Mouse (Mus musculus) thymus, postnatal 14 days (tissue): Measurements from ENCODE around the gene Fdxacb1.

Experiments
- DNase-seq: peaks from one replicate; pipeline ENCODE4 v3.0.0; 2021

The Fdxacb1 gene

DNA sequence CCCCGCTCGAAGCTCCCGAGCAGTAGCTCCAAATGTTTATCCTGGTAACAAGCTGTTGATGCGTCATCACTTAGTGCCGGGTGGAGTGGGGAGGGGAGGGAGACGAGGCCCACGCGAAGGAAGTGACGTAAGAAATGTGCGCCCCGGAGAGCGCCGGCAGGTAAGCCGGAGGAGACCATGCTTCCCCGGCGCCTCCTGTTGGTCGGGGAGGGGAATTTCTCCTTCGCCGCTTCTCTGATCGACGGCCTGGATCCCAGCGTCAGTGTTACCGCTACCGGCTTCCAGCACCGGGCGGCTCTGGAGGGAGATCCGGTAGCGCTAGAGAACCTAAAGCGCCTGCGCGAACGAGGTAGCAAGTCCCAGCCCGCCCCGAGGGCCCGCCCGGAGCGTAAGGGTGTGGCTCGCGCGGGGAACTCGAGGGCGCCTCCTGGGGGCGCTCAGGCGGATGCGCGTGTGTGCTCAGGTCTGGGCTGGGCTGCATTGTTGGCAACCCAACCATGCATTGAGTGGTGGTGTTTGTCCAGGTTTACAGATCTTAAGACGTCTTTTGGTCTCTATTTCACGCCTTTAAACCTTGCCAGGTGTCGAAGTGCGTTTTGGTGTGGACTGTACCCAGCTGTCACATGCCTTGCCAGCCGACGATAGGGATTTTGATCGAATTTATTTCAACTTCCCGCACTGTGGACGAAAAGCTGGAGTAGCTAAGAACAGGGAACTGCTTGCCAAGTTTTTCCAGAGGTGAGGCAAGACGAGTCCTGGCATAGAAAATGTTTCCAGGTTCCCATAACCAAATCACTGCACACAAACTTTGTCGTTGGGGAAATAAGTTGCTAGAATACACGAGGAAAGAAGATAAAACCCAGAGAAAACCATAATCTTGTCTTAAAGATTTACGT, at the start of gene Fdxacb1:
Gene Fdxacb1 (plus strand): TSS at position 130 of the 896 bp plus-strand sequence.
- DNase-seq = peak; percentile 99

DNA sequence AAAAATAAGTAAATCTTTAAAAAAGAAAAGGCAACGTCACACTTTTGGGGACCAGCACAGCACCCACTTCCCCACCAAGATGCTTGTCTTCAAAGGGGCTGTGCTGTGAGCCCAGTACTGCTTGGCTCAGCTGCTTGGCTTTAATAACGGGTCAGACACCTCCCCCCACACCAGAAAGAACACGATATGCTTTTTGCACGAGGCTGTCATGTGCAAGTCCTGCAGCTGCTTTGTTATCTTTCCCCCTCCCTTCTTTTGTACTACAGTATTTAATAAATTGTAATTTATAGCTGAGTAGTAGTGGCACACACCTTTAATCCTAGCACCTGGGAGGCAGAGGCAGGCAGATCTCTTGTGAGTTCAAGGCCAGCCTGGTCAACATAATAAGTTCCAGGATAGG, 49.2 kb upstream of the Fdxacb1 start:
- DNase-seq = no peak

DNA sequence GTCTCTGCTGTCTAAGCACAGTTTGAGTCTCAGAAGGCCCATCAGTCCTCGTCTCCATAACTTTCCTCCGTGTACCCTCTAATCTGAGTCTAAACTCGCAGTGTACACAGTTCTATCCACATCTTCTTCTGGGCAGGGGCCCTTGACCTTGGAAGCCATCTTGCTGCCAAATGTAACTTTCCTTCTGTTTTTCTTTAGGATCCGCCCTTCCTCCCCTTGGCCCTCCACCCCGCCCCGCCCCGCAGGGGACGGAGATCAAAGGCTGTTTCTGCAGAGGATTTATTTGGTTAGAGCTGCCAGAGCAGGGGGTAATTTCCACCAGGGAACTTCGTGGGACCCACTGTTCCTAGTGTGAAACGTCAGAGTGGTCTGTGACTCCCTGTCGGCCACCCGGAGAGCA, 47.0 kb upstream of the Fdxacb1 start:
- no peak for DNase-seq

DNA sequence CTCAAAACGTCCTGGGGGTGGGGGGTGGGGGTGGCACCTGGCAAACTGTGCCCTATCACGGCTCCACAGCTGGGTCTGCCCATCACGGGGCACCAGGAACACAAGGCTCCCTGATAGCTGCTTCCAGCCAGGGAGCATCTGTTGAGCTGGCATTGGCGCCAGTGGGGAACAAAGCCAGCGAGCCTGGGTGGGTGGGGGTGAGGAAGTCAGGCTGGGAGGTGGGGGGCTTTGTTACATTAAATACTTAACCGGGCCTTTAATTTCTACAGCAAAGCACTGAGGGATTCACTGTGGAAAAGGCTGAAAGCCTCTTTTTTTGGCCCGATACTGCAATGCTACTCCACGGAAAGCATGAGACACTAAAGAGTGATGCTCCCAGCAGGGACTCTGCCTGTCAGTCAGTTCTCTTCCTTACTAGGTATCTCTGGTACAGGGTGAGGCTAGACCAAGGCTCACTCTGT, 45.6 kb upstream of the Fdxacb1 start:
- no peak for DNase-seq

DNA sequence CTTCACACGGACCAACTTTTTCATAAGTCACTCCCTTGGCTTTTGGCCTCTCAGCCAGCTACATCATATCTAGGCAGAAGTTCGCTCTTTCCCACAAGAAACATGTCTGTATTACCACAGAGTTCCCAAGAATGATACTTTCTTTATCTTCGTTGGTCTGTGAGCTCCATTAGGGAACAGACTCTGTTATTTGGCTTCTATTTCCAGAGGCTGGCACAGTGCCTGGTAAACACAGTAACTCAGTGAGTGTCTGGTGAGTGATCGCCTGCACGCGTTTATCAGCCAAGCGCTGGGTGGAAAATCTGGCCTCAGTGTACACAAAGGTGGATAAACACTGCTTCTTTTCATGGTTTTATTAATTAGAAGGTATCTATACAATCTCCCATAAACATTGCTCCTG, 44.6 kb upstream of the Fdxacb1 start:
- no peak for DNase-seq

DNA sequence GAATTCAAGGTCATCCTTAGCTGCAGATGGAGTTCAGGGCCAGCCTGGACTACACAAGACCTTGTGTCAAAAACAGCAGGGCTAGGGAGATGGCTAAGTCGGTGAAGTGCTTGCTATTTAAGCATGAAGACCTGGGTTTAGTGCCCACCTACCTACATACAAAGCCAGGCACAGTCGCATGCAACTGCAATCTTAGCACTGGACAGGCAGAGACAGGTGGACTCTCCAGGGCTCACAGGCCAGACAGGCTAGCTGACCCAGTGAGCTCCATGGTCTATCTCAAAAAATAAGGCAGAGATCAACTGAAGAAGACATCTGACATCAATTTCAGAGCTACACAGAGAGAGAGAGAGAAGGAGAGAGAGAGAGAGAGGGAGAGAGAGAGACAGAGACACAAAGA, 43.9 kb upstream of the Fdxacb1 start:
- DNase-seq = no peak

DNA sequence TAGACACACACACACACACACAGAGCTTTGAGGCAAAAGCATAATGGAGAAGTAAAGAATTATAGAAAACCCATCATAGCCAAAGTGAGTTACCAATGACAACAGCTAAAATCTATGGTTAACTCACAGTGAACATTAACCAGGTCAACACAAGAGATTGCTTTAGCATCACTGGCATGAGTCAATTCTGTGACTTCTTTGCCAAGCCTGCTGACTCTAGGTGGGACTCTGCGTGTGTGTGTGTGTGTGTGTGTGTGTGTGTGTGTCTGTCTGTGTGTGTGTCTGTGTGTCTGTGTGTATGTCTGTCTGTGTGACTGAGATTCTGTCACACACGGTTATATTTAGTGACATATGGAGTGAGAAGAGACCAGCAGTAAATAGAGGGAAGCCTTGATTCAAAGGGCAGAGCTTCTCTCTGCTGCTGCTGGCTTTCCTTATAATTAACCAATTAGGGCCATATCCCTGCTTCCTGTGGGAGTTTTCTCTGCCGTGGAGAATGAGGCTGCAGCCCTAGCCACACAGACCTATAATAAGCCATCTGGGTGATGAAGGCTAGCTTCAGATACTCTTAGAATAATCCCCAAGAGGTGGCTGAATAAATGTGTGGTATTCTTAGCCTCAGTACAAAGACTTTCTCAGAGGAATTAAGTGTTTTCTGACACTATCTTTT, 43.2 kb upstream of the Fdxacb1 start:
- no peak for DNase-seq

DNA sequence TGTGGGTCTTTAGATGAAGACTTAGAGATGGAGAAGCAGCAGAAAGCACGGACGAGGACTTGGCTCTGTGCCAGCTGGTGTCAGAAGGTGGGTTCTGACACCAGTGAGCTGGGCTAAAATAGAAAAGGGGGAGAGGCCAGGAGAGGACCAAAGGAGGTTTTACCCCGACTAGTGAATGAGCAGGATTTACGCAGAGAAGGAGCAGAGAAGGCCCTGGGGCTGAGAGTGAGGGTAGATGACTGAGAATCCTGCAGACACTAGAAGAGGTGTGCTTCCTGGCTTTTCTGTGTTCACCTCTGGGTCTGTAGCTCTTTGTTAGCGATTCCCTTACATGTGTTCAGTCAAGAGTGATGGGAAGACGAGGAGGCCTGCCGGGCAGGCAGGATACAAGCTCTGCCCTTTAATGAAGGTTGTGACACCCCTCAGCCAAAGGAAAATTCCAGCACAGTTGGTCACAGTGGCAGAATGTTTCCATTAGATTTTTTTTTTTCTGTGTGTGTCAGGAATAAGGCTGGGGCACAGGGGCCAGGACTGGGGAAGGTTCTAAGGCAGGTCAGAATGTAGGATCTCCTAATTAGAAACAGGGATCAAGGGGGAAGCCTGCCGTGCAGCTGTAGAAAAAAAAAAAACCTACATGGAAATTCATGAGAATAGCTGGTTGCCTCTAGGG, 42.0 kb upstream of the Fdxacb1 start:
- DNase-seq = no peak

DNA sequence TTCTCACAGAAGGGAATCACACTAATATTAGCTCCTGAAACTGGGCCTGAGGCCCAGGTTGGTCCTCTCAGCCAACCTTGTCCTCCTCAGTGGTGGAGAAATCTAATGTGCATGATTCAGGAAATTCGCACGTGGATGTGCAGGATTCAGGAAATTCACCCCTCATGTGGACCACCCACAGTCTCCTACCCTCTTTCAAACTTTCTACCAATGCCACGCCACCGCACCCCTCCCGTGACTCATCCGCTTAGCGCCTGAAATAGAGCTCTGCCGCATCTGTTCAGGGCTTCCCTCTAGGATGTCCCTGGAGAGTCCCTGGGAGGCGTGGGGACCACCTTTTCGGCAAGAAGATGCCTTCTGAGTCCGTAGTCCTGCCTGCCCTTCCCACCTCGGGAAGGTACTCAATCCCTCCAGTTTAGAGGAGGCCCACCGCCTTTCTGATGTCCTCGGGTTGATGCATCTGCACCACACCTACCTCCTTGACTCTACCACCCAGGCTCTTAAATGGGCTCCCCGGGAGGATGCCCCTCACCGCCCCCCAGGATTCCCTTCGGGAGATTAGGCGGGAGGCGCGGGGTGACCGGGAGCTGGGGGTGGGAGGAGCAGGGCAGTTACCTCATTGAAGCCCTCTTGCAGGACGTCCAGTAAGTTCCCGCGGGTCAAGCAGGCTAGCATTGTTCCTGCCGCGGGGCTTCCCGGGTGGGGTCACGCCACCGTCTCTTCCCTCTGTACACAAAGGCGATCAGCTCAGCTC, 40.7 kb upstream of the Fdxacb1 start:
- DNase-seq = no peak

DNA sequence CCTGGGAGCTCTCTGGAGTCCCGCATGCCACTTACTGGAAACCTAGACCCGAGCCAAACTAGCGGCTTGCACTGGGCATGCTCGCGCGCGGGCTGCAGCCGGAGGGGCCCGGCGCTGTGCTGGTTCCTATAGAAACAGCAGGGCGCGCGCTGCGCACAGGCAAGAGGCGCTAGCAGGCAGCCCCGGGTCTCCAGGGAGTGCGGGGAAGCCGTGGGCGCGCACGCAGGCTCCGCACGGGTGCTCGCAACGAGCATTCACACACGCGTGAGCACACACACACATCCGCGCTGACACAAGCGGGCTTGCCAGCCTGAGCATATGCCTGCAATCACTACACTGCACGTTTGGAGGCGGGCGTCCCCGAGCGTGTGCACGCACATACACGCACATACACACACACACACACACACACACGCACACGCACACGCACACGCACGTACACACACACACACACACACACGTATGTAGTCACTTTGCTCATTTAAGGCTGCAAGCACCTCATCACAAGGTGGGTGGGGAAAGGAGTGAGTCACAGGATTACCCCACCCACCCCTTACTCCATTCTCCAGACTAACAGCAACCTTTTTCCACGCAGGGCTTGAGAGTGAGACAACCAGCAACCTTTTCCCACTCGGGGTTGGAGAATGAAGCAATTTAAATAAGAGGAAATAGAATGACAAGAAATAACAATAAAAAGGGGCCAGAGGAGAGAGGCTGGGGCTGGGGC, 39.9 kb upstream of the Fdxacb1 start:
- DNase-seq = peak; percentile 52

DNA sequence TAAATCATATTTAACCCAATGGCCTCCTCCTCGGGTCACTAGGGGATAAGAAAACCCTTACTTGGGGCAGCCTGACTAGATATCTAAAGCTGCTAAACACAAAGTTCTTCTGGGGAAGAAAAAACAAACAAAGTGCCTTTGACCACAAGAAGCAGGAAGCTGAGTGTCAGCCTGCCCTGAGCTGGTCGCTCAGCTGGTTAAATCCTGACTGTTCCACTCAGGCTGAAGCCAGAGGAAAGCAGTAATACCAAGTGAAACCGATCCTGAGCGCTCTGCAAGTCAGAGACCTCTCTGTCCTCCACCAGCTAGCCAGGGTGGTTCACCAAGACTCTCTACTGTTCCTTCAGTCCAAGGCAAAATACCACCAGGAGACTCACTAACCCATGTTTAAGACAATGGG, 38.4 kb upstream of the Fdxacb1 start:
- no peak for DNase-seq

DNA sequence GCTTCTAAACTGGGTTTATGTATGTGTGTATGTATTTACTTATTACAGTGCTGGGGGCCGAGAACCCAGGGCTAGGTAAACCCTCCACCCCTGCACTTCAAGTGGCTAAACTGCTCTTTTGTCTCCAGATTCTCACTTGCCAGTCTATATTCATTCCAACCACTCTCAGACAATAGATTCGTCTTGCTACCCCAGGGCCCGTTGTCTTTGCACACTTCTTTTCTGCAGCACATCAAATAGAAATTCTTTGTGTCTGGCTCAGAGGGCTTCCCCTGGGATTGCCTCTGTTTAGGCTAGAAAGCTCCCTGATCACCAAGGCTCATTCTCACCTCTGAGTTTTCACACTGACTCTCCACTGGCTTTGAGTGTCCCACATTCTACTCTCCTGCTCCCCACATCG, 35.5 kb upstream of the Fdxacb1 start:
- no peak for DNase-seq

DNA sequence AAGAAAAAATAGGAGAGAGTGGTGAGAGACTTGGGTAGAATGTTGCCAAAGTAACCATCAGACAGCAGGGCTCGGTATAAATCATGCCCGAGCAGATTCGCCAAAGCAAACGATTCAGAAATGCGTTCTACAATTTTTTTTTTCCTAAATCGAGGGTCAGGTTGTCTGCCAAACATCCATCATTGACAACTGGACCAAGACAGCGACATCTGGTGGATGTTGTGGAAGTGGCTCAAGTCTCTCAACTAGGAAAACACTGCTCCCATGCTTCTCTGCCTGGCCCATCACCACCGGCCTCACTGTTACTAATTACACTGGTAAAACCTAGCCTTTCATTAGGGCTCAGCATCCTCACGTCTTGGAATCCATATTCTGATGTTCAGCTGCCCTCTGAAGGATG, 33.0 kb upstream of the Fdxacb1 start:
- no peak for DNase-seq

DNA sequence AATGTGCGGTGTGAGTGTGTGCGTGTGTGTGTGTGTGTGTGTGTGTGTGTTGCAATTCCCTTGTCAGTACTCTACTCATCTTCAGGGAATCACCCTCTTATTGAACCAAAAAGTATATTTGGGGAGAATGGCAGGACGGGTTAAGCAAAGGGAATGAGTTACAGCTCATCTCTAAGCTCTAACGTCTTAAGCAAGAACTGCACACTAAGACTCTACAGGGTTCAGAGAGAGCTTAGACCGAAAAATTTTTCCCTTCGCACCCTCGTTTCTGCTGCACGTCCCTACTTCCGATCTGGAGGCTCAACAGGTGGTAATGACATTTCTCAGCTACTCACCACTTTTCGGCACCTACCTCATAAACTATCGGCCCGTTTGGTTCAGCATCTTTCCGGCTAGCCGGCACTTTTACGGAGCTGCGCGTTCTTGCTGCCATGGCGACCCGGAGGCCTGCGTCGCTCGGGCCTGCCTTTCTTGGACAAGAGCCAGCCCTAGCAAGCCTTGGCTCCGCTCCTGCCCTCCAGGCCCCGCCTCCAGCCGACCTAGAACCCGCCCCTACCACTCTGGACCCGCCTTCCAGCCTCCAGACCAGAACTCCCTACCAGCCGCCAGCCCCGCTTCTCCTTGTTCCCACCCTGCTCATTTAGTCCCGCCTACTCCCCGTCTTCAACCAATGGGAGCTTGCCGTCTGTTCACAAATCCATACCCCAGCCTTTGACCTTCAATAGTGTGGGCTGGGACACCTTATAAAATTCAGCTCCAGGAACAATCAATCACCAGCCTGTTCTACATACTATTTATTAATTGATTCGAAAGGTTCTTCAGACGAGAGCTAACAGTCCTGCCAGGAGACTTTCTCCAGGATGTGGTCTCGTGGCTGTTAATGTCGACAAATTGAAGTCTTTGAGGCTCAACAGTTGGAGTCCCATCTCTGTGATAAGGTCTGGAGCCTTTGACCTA, 28.8 kb upstream of the Fdxacb1 start, which contains the start of gene Dixdc1:
Gene Dixdc1 (minus strand): TSS at position 604 of the 957 bp plus-strand sequence.
- DNase-seq = peak; percentile 83

DNA sequence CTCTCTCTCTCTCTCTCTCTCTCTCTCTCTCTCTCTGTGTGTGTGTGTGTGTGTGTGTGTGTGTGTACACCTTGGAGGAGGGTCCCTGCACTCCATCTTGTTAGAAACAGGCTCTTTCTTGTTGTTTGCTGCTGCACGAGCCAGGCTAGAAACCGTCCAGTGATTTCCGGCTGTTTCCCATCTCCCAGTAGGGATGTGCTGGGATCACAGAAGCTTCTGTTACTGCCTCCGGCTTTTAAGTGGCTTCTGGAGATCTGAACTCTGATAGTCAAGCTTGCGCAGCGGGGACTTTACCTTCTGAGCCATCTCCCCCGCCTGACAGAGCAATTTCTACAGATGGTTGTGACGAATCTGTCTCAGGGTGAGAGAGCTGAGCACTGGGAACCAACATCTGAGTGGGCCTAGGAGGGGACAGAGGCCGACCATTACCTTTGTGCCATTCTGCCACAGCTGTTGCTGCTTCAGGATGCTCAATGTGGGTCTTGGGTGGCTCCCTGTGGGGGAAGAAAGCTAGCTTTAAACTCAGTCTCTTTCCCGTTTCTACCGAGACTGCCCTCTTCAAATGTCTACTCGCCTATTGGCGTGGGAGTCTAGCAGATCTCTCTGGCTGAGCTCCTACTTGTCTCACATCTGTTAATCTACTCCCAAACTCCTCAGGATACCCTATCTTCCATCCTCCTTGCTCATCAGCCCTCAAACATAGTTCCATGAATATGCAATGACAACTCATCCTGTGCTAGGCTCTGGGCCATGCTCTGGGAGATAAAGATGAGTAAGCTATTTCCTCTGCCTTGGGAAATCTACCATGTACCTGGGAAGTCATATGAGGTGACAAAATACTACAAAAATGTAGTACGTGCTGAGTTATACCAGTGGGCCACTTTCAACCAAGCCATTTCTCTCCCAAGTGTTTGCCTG, 26.9 kb upstream of the Fdxacb1 start:
- DNase-seq = no peak

DNA sequence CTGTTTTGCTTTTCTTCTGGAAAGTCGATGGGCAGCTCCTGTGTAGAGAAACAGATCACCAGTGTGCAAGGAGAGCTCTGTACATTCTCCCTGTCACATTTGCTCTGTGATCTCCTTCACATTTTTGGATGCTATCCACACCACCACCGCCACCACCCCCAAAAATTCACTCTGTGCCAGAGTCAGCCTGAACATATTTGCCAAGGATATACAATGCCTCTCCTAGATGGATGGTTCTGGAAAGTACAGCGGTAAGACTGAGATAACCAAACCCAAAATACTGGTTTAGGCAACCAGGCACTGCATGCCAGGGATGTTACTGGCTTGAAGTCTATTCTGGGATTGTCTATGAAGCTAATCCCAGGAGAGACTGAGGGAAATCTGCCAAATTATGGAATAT, 25.8 kb upstream of the Fdxacb1 start:
- no peak for DNase-seq

DNA sequence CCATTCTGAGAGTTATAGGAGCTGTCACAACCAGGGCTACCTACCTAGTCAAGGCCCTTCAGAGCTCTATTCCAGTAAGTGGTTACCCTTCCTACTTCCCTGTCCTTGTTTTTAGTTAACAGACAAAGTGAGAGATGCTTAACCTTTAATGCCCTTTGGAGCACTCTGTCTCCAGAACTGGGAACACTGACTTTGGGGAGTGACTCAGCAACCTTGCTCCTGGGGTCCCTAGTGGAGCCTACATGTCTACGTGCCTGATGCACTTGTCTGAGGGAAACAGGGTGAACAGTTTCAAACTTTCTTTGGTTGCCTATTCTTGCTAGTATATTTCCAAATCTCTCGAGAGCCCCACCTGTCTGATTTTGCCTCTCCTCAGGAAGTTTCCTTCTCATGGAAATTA, 25.3 kb upstream of the Fdxacb1 start:
- DNase-seq = no peak

DNA sequence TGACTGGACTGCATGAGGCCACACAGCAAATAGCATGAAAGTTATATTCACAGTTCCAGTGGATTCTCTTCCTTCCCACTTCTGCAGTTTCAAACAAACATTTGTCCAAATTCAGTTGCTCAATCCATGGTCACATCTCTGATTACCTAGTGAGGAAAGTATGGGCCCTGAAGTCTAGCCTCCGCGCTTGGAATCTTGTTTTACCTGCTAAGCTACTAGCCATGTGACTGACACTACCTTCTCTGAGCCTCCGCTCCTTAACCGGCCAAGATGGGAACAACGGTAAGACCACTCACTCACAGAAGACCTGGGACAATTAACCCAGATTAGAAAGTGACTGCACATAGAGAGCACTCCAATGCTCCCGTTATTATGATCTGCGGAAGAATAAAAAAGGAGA, 22.2 kb upstream of the Fdxacb1 start:
- DNase-seq = no peak

DNA sequence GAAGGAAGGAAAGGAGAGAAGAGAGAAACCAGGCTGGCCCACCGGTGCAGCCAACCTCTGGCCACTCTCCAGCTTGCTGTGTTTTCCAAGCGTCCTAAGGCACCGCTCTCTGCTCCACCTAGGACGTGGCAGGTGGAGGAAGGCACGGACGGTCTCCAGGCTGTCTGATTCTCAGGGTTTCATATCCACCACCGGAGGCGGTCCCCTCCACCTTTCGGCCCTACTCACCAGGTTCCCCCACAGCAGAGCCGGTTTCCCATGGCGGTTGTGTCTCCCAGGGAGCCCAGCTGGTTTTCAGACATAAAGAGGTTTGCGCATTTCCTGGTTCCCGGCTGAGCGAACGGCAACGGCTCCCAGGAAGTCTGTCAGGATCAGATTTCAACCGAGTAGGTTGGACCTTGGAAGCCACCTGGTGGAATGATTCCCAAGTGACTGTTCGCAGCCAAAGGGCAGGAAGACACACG, 21.8 kb upstream of the Fdxacb1 start, which contains the start of gene 2310030G06Rik:
Gene 2310030G06Rik (minus strand): TSS at position 323 of the 464 bp plus-strand sequence.
- no peak for DNase-seq

DNA sequence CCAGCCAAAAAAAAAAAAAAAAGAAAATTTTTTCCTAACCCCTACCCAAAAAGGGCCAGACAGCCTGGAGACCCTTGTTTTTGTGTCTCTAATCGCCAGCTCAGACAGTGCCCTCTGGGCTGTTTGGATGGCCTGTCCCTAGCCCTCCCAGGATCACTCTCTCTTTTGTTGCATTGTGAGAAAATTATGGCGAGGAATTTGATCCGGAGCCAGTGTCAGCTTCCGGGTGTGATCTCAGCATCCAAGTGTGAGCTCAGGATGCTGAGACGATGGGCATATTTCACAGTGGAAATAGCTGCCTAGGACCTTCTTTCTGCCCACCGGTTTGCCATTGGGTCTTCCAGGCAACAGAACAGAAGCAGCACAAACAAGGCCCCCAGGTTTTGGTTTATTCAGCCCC, 17.3 kb upstream of the Fdxacb1 start:
- DNase-seq = no peak
